Mouse (Mus musculus) forebrain, embryonic 14.5 days (tissue): ENCODE results near the gene Chn1. TPM values are rescaled to one million over a fixed set of nuclear protein-coding genes. Genes with fewer than 3 reads are reported as not detected.
"Not testable (repeated sequence)": the region's sequence is repeated elsewhere in the genome, so short reads cannot be mapped to it uniquely, and the experiment has no call there.

ENCODE experiments used
- ATAC-seq: fragments of 200-750 bp; cut with Nextera tagmentation; 2 replicates; pipeline ENCODE4 v1.8.0; 2017; ENCODE audit warnings: mild to moderate bottlenecking, moderate library complexity
- DNase-seq: peaks from one replicate; pipeline ENCODE4 v3.0.0-alpha.2; 2015; ENCODE audit warnings: low spot score
- H3K27ac ChIP-seq: fragments of 300-500 bp; sonication (generic); 2 replicates; pipeline ENCODE4 v1.5.1; 2014; ENCODE audit warnings: low read depth, mild to moderate bottlenecking, control low read depth, low read length, moderate library complexity
- H3K27me3 ChIP-seq: fragments of 300-500 bp; sonication (generic); replicated peaks from 2 replicates; pipeline ENCODE4 v1.6.1; 2014; ENCODE audit warnings: low read length, control low read depth, mixed read lengths; ENCODE audit not compliant: control insufficient read depth, insufficient read depth
- H3K36me3 ChIP-seq: fragments of 300-500 bp; sonication (generic); 2 replicates; pipeline ENCODE4 v1.6.1; 2014; ENCODE audit warnings: low read length, control low read depth; ENCODE audit not compliant: control insufficient read depth, insufficient read depth
- H3K4me1 ChIP-seq: fragments of 300-500 bp; sonication (generic); 2 replicates; pipeline ENCODE4 v1.6.1; 2014; ENCODE audit warnings: antibody characterized with exemption, low read length, control low read depth; ENCODE audit not compliant: control insufficient read depth, insufficient read depth
- H3K4me2 ChIP-seq: fragments of 300-500 bp; sonication (generic); 2 replicates; pipeline ENCODE4 v1.6.1; 2014; ENCODE audit warnings: mild to moderate bottlenecking, control low read depth, low read length
- H3K4me3 ChIP-seq: fragments of 300-500 bp; sonication (generic); 2 replicates; pipeline ENCODE4 v1.5.1; 2014; ENCODE audit warnings: low read depth, low read length, control low read depth
- H3K9ac ChIP-seq: fragments of 300-500 bp; sonication (generic); 2 replicates; pipeline ENCODE4 v1.6.1; 2014; ENCODE audit warnings: mild to moderate bottlenecking, low read length, control low read depth, moderate library complexity
- H3K9me3 ChIP-seq: fragments of 300-500 bp; sonication (generic); replicated peaks from 2 replicates; pipeline ENCODE4 v1.6.1; 2016; ENCODE audit warnings: low read length, control low read depth, mixed read lengths; ENCODE audit not compliant: control insufficient read depth
- WGBS: fragments of 180-500 bp; shearing (Covaris S2); extraction: QIAGEN DNeasy Blood & Tissue Kit; methylation state at CpG from one replicate; pipeline ENCODE4 v1.1.7; 2014; 5-methylcytosine and 5-hydroxymethylcytosine counted together
- polyA plus RNA-seq: library from polyadenylated mRNA; unstranded; fragments of >200 nt; fragmentation: Nextera tagmentation; extraction: Ambion mirVana; gene quantifications from 2 replicates; pipeline ENCODE4 v1.2.1, GENCODE M21; 2014

The Chn1 gene
- 93.5 and 98.9 TPM in 2 replicates for polyA plus RNA-seq

- peak; percentile 93 for ATAC-seq
- Histone ChIP-seq H3K4me1 (peaks cover 39% of the 10 kb centered on the region), H3K36me3 (no peaks in the 10 kb centered on the region), H3K4me3 (peak within 1 kb of the TSS; percentile 84), H3K27ac (peak within 1 kb of the TSS; percentile 91), H3K9me3 (no peaks in the 10 kb centered on the region), H3K4me2 (peak within 1 kb of the TSS; percentile 66), H3K27me3 (no peaks in the 10 kb centered on the region), H3K9ac (peak within 1 kb of the TSS; percentile 87)
- under 1% methylated on average over 82 of the region's 131 CpGs for WGBS
- peak; percentile 92 for DNase-seq
Observed at GRCm38 (mm10) chr2:73774786-73775682, at the start of gene Chn1. Chn1 (minus strand) TSS chr2:73775346.

- no peak for ATAC-seq
- 82% methylated on average over 4 of the region's 4 CpGs for WGBS
Observed at GRCm38 (mm10) chr2:73818742-73819141, 43.6 kb upstream of the Chn1 start.

GRCm38 (mm10) chr2:73807609-73808008 lies 32.5 kb upstream of the Chn1 start:
- H3K9ac ChIP-seq = no peak overlapping the region
- 86% methylated on average over 8 of the region's 8 CpGs for WGBS
- no peak for ATAC-seq
- H3K9me3 ChIP-seq = no peaks in the 10 kb centered on the region
- H3K4me2 ChIP-seq = no peak overlapping the region
- H3K27me3 ChIP-seq = no peaks in the 10 kb centered on the region
- no peaks in the 10 kb centered on the region for H3K36me3 ChIP-seq
- H3K4me3 ChIP-seq = no peak overlapping the region
- H3K4me1 ChIP-seq = no peaks in the 10 kb centered on the region
- DNase-seq = no peak
- no peak overlapping the region for H3K27ac ChIP-seq

More at GRCm38 (mm10) chr2:73818742-73819141, 43.6 kb upstream of the Chn1 start:
- H3K4me2 ChIP-seq = no peak overlapping the region
- H3K36me3 ChIP-seq = peaks cover 31% of the 10 kb centered on the region
- H3K4me1 ChIP-seq = no peaks in the 10 kb centered on the region
- H3K9ac ChIP-seq = no peak overlapping the region
- H3K4me3 ChIP-seq = no peak overlapping the region
- H3K9me3 ChIP-seq = no peaks in the 10 kb centered on the region
- DNase-seq = no peak
- no peaks in the 10 kb centered on the region for H3K27me3 ChIP-seq
- no peak overlapping the region for H3K27ac ChIP-seq

- not testable (repeated sequence) for H3K9ac ChIP-seq, H3K4me2 ChIP-seq, H3K9me3 ChIP-seq, H3K27ac ChIP-seq, ATAC-seq, H3K36me3 ChIP-seq, H3K4me1 ChIP-seq, DNase-seq, H3K27me3 ChIP-seq, H3K4me3 ChIP-seq
- 92% methylated on average over 9 of the region's 9 CpGs for WGBS
Observed at GRCm38 (mm10) chr2:73800127-73800526, 25.0 kb upstream of the Chn1 start.

GRCm38 (mm10) chr2:73798786-73799185 lies 23.6 kb upstream of the Chn1 start:
- H3K27me3 ChIP-seq = no peaks in the 10 kb centered on the region
- H3K4me1 ChIP-seq = no peaks in the 10 kb centered on the region
- H3K9me3 ChIP-seq = no peaks in the 10 kb centered on the region
- no peak overlapping the region for H3K27ac ChIP-seq
- H3K36me3 ChIP-seq = no peaks in the 10 kb centered on the region
- ATAC-seq = no peak
- H3K4me3 ChIP-seq = no peak overlapping the region
- DNase-seq = no peak
- no peak overlapping the region for H3K4me2 ChIP-seq
- H3K9ac ChIP-seq = no peak overlapping the region
- 85% methylated on average over 5 of the region's 5 CpGs for WGBS

GRCm38 (mm10) chr2:73798136-73798535 lies 23.0 kb upstream of the Chn1 start:
- H3K4me3 ChIP-seq = no peak overlapping the region
- no peak overlapping the region for H3K4me2 ChIP-seq
- peak; percentile 61 for DNase-seq
- H3K9ac ChIP-seq = no peak overlapping the region
- ATAC-seq = peak; percentile 61; the same call in 1 of the 2 replicates
- H3K9me3 ChIP-seq = no peaks in the 10 kb centered on the region
- H3K4me1 ChIP-seq = no peaks in the 10 kb centered on the region
- no peak overlapping the region for H3K27ac ChIP-seq
- H3K27me3 ChIP-seq = no peaks in the 10 kb centered on the region
- WGBS = 23% methylated on average over 4 of the region's 4 CpGs
- H3K36me3 ChIP-seq = no peaks in the 10 kb centered on the region

- no peaks in the 10 kb centered on the region for H3K27me3 ChIP-seq
- DNase-seq = peak; percentile 38
- no peak overlapping the region for H3K4me2 ChIP-seq
- H3K4me3 ChIP-seq = no peak overlapping the region
- H3K36me3 ChIP-seq = no peaks in the 10 kb centered on the region
- 61% methylated on average over 19 of the region's 19 CpGs for WGBS
- no peak for ATAC-seq
- H3K9me3 ChIP-seq = no peaks in the 10 kb centered on the region
- H3K4me1 ChIP-seq = no peaks in the 10 kb centered on the region
- H3K27ac ChIP-seq = no peak overlapping the region
- no peak overlapping the region for H3K9ac ChIP-seq
Observed at GRCm38 (mm10) chr2:73791846-73792630, 16.9 kb upstream of the Chn1 start.

- Histone ChIP-seq H3K27me3 (no peaks in the 10 kb centered on the region), H3K4me2 (no peak overlapping the region), H3K36me3 (no peaks in the 10 kb centered on the region), H3K27ac (no peak overlapping the region), H3K4me3 (no peak overlapping the region), H3K9me3 (no peaks in the 10 kb centered on the region), H3K4me1 (no peaks in the 10 kb centered on the region), H3K9ac (no peak overlapping the region)
- DNase-seq (peak; percentile 84), ATAC-seq (peak; percentile 40; the same call in 1 of the 2 replicates)
- 38% methylated on average over 2 of the region's 2 CpGs for WGBS
Observed at GRCm38 (mm10) chr2:73790332-73790731, 15.2 kb upstream of the Chn1 start.
